13 mouse cellular contexts compared by ENCODE assay signal in the genomic region with DNA sequence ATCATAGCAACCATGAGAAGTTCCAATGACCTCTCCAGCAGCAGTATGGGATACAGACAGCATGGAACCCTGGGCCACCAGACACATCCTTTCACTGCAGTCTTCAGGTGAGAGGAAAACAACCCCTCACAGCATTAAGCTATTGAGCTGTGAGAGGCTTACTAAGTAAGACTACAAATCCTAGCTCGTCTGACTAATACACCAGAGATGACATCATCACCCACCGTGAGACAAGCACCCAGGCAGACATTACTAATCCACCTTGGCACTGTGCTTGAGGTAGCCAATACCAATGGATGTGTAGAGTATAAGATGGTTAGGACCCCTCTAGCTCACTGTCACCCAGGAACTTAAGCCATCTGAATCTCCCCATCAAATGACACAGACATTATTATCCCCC.
"Had no signal": no experiment of that assay in that cellular context is flagged by ENCODE, and none has a peak within 500 bp of the region (broad histone marks: within the 10 kb centered on the region; RNA-seq: fewer than 3 reads in every experiment).

No protein-coding gene starts in this region.

- H3K27me3 ChIP-seq: liver, embryonic 13.5 days; stomach, embryonic 15.5 days had no signal

- DNase-seq: kidney, postnatal 10 days; kidney, postnatal 36 days; layer of hippocampus, postnatal 36 days; liver, embryonic 13.5 days; lung, adult 2 months; lung, postnatal 14 days; lung, postnatal 4 days; midbrain, embryonic 14.5 days; right cerebral cortex, postnatal 25 days; spleen, adult 18-20 months; thymus, postnatal 25 days had no signal

- H3K36me3 ChIP-seq: liver, embryonic 13.5 days; stomach, embryonic 15.5 days had no signal

- H3K4me1 ChIP-seq: liver, embryonic 13.5 days; stomach, embryonic 15.5 days had no signal

- H3K27ac ChIP-seq: left cerebral cortex, adult 2 months; liver, embryonic 13.5 days; stomach, embryonic 15.5 days had no signal

- H3K4me3 ChIP-seq: left cerebral cortex, adult 2 months; liver, embryonic 13.5 days; stomach, embryonic 15.5 days had no signal
